Mouse (Mus musculus) thymus, postnatal 10 days (tissue): ENCODE measurements around the gene Fut9.

Experiments used
- DNase-seq, 2 experiments: peaks; one replicate each; pipeline ENCODE4 v3.0.0; 2021; ENCODE audit warnings: low spot score in 2 of 2

Gene Fut9

DNA sequence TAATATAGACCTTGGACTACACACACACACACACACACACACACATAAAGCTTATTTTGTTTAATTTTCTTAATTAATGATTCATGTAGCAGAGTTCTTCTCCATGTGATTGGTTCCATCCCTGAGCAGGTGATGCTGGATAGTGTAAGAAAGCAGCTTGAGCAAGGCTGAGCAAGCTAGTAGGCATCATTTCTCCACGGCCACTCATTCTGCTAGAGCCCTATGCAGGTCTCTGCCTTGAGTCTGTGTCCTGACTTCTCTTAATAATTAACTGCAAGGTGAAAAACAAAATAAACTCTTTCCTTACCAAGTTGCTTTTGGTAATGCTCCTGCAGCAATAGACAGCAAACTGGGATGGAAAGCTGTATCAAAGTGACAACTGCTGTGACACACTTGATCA is 152.5 kb downstream of the Fut9 start:
- no peak for DNase-seq

DNA sequence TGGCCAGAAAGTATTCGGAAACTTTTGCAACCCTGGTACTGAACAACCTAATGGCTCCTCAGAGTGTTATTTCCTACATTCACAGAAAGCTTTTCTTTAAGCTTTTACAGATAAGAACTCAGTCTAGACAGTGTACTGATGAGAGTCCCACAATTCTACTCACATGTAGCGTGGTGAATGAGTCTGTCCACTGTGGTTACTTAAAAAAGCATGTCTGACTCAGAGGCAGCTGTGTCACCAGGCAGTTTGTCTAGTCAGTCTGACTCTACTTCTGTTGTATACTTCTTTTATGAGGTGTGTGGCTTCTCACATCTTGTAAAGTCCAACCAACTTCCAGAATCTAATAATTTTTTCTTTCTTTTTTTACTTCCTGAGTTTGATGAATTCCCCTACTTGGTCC is 154.5 kb downstream of the Fut9 start:
- no peak for DNase-seq

DNA sequence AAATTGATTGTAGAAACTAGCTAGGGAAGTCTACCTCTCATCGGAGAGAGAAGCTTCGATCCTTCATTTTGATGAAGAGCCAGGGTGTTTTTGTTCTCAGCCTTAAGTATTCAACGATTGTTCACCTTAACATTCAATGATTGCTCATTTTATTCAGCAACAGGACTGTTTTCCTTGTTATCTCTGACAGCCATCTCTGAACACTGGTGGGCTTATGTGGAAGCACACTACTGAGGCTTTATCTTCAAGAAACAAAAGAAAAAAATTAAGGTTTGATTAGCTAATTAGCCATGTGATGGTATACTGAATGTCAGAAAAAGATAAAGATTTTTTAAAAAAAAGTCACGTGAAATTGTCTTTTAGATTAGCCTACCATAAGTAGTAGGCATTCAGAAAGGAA is 158.1 kb downstream of the Fut9 start:
- DNase-seq, result no peak

DNA sequence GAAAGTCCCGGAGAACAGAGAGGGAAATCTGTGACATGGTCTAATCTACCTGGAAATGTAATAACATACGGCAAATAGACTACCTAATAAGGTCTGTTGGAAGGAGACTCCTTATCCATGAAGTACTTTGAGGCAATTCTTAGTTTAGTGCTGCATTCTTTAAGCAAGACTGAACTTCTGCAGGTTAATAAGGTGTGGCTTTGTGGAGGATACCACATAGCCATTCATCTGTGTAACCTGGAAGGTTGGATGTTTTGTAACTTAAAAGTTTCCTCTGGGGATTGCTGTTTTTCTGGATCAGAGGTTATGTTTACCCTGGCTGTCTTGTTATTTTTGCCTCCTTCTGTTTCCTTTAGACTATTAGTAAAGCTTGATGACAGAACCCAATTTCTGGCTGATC is 166.8 kb downstream of the Fut9 start:
- DNase-seq, result no peak

DNA sequence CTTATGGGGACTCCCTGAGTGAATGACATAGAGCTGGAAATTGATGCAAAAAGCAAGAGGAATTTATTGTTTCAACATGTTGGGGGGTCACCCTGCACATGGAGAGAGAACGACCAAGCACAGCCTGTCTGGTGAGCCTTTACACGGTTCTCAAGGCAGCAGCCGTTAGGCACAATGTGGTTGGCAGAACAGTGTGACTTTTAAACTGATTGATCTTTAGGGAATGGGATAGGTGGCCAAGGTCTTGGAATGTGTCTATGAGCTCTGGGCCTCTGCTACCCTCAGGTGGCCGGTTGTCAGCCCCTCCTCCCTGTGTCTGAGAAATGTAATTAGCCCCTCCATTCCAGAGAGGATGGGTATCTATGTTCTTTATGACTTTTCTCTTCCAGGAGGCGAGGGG is 171.9 kb downstream of the Fut9 start:
- DNase-seq, result no peak

DNA sequence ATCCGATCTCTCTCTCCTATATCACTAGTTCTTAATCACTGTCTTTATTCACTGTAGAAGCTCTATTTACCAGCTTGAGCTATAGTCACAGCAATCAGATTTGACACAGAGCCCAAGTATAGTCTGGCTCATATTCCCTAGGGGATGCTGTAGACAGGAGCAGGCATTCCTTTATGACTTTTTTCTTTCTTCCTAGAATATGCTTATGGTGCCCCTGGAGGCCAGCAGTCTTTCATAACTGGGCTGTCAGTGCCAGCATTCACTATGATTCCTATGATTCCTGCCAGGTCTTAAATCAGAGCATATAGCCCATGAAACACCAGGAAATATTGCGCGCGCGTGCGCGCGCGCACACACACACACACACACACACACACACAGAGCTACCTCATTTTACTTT is 172.6 kb downstream of the Fut9 start:
- DNase-seq, result no peak

DNA sequence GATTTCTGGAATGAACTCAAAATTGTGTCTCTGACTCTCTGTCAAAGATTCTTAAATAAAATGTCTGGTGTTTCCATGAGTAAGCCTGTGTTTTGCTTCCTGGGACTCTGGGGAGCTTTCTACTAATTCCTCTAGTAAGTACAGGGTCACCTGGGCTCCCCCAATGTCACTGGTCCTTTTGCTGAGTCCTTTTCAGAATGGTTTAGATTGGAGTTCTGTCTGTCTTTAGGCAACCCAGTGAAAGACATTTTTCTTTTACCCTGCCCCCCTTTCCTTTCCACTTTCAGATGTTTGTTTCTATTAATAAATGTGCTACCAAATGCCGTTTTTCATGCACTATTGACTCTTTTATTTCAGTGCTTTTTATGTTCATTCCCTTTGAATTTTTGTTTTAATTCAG is 173.0 kb downstream of the Fut9 start:
- DNase-seq, result no peak

DNA sequence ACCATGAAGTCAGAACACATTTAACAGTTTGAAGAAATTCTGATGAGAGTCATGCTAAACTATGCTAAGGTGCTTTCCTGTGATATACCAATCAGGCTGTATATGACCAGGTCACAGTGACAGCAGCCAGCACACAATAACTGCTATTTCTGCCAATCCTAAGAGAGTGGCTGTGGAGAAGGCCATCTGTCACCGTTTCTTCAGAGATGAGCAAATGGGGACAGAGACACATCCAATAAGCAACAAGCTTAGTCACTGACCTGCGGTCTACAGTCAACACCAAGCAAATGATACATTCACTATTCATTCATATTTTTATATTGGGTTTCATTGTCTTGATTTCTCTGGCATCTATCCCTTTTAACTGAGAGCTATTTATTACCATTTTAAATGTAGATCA is 176.9 kb downstream of the Fut9 start:
- no peak for DNase-seq

DNA sequence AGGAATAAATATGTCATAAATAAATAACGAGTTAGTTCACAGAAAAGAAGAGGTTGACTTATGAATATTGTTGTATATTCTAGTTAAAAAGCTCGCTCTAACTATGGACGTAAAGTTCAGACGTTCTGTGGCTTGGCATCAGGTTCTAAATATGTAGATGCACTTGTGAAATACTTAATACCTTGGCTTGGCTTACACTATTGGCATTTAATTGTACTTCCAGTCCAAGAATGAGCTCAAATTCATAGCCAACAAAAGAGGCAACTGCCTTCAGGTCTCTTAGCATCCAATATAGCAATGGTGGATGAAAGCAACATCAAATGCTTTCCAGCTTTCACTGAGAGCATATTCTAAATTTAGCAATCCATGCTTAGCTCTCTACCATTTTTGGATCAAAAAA is 182.7 kb downstream of the Fut9 start:
- no peak for DNase-seq

DNA sequence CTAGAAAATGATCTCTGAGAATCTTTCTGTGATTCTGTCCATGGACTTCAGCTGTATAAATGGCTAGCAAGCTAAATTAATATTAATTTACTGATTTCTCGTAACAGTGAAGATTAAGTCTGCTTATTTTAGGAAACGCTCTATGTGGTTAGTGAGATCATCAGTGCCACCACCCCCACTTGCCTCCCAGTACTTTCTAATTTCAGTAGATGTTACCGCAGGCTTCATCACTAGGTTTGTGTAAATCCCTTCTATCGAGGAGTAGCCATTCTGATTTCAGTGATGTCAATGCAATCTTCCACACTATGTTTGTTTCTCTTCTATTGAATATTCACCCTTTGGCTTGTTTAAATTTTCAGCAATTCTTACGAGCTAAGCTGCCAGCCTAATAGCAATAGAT is 186.6 kb downstream of the Fut9 start:
- no peak for DNase-seq

DNA sequence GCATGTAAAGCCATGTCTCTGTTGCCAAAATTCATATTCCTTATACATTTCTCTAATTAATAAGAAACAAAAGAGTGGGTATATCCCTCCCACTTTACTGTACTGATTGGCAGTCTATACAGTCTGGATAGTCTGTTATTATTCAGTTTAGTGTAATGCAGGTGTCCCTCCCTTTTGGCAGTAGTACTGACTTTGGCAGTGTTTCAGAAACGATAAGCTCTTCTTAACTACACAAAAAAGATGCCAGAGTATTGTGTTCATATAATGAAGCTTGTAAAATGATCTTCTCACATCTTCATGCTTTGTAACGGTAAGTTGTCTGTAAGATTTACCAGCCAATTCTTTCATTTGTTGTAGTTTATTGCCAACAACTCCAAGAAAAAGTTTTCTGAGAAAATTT is 189.6 kb downstream of the Fut9 start:
- DNase-seq, result no peak

DNA sequence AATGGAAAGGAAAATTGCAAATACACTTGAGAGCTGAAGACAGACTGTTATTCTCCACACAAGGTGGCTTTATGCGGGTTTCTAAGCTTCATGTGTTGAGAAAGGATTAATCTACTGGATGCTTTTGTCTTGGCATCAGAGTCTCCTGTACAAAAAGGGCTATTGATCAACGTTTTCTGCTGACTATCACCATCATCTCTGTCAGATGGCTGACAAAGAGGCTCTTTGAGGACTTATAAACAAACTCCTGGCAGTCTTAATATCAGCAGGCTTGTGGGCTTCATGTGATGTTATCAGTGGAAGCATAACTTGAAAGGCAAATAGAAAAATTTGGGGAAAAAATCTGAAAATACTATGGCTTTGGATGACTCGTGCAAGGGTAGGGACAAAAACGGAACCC is 206.8 kb downstream of the Fut9 start:
- DNase-seq, result no peak
